Mouse (Mus musculus): ENCODE measurements at regions not wholly inside any gene's neighbourhood (a gene's known extent, or its start where the extent isn't known, plus 50 kb on each side); places are given as distances from the start of the nearest gene placed in this dataset.

GRCm38 (mm10) chr4:95230461-95230860 is 178.4 kb upstream of the Jun start:
- no peak for DNase-seq (ENCODE audit: low spot score)

DNA sequence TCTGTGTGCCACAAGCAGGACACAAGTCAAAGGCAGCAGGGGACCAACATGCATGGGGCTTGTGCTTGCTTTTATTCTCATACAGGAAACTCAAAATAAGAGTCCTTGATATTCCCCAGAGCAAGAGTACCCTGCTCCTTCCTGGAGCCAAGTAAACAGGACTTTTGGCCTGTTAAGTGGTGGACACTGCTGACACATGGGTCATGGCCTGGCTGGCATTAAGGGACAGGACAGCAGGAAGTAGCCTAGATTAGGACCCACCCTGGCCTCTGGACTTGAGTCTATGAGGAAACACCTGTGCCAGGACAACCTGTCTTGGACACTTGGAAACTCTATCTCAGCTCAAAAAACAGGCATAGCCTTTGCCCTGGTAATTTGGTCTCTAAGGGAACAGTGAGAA is 181.0 kb upstream of the Jun start:
- no peak for DNase-seq (ENCODE audit: low spot score)

- DNase-seq (ENCODE audit: low spot score) = no peak
Observed at GRCm38 (mm10) chr4:95234030-95234555, 182.1 kb upstream of the Jun start.

- no peak for DNase-seq (ENCODE audit: low spot score)
Observed at GRCm38 (mm10) chr4:95247977-95248376, 196.0 kb upstream of the Jun start.

DNA sequence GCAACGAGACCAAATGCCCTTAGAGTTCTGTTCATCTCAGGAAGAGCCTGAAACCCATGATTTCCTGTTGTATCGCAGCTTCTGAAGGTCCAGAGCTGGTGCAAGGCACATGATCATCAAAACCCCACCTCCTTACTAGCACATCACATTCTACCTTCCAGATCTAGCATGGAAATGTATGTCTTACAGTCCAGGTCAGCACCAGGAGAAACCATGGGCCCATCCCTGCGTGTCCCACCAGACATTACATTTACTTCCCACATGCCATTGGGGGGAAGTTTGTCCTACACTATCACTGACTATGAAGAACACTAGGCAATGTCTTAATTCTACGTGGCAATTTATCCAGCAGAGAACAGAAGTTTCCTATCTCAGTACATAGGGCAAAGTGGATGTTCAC is 197.0 kb upstream of the Jun start:
- DNase-seq (ENCODE audit: low spot score) = no peak

- DNase-seq (ENCODE audit: low spot score) = no peak
Observed at GRCm38 (mm10) chr4:95250083-95250482, 198.1 kb upstream of the Jun start.

- no peak for DNase-seq (ENCODE audit: low spot score)
Observed at GRCm38 (mm10) chr4:95269766-95270165, 217.7 kb upstream of the Jun start.

DNA sequence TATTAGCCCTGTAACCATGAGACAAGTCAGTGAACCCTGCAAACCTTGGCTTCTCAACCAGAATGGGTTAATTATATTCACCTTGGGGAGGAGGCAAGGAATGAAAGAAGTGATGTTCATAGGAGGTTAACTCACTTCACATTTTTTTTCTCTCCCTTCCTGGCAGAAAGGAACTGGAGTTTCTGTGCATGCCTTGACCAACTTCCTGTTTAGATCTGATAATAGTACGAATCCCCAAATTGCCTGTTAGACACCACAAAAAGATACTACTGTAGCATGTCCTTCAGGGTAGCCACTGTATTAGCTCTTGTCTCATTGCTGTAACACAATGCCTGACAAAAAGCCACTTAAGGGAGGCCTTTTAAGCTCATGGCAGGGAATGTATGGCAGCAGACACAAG is 218.4 kb upstream of the Jun start:
- DNase-seq (ENCODE audit: low spot score) = no peak

GRCm38 (mm10) chr4:95276231-95276630 is 224.2 kb upstream of the Jun start:
- no peak for DNase-seq (ENCODE audit: low spot score)

GRCm38 (mm10) chr4:95277989-95278713 is 226.1 kb upstream of the Jun start:
- no peak for DNase-seq (ENCODE audit: low spot score)

GRCm38 (mm10) chr4:95278714-95279095 is 226.7 kb upstream of the Jun start:
- DNase-seq (ENCODE audit: low spot score) = no peak

GRCm38 (mm10) chr4:95279200-95279599 is 227.2 kb upstream of the Jun start:
- no peak for DNase-seq (ENCODE audit: low spot score)

DNA sequence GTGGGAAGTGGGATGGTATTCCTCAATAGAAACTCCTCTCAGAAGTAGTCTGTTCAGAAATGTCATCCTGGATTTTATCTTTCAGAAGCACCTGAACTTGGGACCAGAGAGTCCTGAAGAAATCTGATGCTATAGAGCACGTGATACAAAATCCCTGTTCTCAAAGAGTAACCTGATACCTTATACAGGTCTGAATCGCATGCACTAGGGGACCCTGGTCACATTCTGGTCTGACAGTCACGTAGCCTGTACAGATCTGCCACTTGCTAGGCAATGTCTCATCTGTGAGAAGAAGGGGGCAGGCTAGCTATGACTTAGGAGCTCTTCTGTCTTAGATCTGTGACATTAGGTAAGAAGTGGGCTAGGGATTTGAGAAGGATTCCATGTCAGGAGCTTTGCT is 230.1 kb upstream of the Jun start:
- DNase-seq (ENCODE audit: low spot score) = no peak

DNA sequence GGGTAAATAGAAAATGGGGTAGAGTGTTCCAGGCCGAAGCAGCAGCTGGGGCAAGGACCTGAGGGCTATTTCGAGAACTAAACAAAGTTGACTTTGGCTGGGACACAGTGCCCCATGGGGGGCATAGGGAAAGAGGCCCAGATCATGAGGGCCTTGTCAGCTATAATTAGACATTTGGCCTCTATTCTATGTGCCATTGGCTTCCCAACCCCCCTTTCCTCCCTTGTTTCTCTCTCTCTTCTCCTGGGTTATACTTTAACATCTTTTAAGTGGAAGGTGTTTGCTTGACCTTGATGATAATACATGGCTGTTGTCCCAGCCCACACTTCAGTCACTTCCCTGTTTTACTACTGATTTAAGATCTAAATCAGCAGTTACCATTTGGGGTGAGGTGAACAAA is 231.8 kb upstream of the Jun start:
- no peak for DNase-seq (ENCODE audit: low spot score)

- no peak for DNase-seq (ENCODE audit: low spot score)
Observed at GRCm38 (mm10) chr4:95284192-95284591, 232.2 kb upstream of the Jun start.

GRCm38 (mm10) chr4:95284696-95285095 is 232.7 kb upstream of the Jun start:
- DNase-seq (ENCODE audit: low spot score) = no peak

DNA sequence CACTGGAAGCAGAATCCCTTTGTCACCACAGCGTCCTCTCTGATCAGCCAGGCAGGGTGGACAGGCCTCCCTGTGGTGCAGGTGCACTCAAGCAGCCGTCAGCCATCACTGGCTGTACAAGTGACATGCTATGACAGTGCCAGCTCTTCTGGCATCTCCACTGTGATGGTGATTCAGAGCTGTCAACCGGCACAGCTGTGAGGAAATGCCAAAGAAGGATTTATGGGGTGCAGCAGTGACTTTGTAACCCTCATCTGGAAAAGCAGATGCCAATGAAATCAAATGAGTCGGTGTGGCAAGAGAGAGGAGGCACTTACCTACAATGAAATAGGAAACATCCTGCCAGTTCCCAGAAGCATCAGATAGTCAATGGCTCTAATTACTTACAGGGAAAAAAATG is 238.3 kb upstream of the Jun start:
- no peak for DNase-seq (ENCODE audit: low spot score)

GRCm38 (mm10) chr4:95294110-95294509 is 242.1 kb upstream of the Jun start:
- no peak for DNase-seq (ENCODE audit: low spot score)

DNA sequence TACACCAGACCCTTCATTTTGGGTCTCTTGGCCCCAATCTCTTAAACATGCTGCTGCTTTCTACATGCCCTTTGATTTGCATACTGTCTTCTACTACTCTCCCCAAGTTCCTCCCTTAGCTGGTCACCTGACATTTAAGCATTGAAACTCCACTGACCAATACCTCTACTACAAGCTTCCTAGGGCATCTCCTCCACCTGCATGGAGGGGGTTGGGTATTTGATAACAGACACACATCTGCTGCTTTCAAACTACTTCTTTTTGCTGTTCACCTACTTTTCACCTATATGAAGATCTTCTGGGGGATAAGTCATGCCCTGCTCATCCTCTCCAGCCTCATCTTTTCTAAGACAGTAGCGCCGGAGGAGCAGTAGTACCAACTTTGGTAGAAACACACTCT is 249.9 kb upstream of the Jun start:
- no peak for DNase-seq (ENCODE audit: low spot score)

DNA sequence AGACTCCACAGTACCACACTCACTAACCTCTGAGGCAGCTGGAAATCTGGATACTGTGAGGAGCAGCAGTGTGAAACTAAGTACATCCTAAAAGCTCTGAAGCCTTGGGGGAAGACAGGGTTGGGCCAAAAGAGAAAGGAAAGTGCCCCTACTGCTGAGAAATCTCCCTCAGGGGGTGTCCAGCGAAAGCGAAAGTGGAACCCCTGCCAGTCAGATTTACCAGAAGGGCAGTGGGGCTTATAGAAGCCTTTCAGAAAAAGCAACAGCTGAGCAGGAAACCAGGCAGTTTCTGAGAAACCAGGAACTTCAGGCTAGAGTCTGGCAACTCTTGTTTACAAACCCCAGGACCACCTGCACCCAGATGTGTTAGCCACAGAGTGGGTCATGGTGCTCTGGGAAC is 251.3 kb upstream of the Jun start:
- DNase-seq (ENCODE audit: low spot score) = no peak

DNA sequence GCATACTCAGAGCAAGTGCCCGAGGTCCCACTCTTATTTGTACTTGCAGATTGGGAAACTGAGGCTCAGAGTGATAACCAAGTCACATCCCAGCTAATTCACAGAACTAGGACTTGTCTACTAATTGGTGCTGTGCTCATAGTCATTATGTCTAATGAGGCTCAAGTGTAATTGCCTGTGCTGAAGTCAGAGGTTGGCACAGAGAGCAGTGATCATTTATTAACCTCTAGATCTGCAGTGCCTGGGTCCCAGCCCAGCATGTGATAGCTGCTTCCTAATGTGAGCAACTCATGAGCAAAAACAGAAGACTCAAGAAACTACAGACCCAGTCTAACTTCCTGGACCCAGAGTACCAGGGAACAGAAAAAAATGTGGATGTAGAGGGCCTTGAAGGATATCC is 252.0 kb upstream of the Jun start:
- DNase-seq (ENCODE audit: low spot score) = no peak

GRCm38 (mm10) chr4:95307134-95307533 is 250.2 kb upstream of the Fggy start:
- DNase-seq (ENCODE audit: low spot score) = no peak

DNA sequence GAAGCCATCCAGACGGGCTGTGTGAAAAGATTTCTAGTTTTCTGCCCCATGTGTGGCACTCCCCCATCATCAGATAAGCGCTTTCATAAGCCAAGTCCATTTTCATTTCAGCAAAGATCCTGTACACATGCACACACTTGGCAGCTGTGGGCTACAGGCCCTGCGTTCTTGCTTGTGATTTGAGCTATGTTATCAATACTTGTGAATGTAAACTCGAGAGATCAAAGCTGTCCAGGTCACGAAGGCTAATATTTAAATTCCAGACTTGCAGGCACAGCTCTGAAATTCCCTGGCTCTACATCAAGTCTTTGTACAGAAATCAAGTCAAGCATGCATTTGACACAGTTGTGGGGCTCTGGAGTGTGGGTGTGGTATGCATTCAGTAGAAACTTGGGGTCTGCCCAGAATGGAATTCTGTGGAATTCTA is 248.8 kb upstream of the Fggy start:
- no peak for DNase-seq (ENCODE audit: low spot score)

- DNase-seq (ENCODE audit: low spot score) = no peak
Observed at GRCm38 (mm10) chr4:95310410-95310809, 246.9 kb upstream of the Fggy start.

All from layer of hippocampus, adult 9-10 months (tissue).